Mouse (Mus musculus) hindbrain, embryonic 12.5 days (tissue): ENCODE measurements at regions not wholly inside any gene's neighbourhood (a gene's known extent, or its start where the extent isn't known, plus 50 kb on each side); places are given as distances from the start of the nearest gene placed in this dataset.

Source experiments
- ATAC-seq: fragments of 200-750 bp; cut with Nextera tagmentation; 2 replicates; pipeline ENCODE4 v1.8.0; 2017; ENCODE audit warnings: moderate TSS enrichment; ENCODE audit not compliant: low FRiP score
- H3K27ac ChIP-seq: fragments of 300-500 bp; sonication (generic); 2 replicates; pipeline ENCODE4 v1.5.1; 2016; ENCODE audit warnings: mild to moderate bottlenecking
- H3K27me3 ChIP-seq: fragments of 300-500 bp; sonication (generic); 2 replicates; pipeline ENCODE4 v1.6.1; 2016; ENCODE audit warnings: mild to moderate bottlenecking
- H3K36me3 ChIP-seq: fragments of 300-500 bp; sonication (generic); 2 replicates; pipeline ENCODE4 v1.6.1; 2016; ENCODE audit warnings: mild to moderate bottlenecking
- H3K4me1 ChIP-seq: fragments of 300-500 bp; sonication (generic); 2 replicates; pipeline ENCODE4 v1.6.1; 2016
- H3K4me2 ChIP-seq: fragments of 300-500 bp; sonication (generic); replicated peaks from 2 replicates; pipeline ENCODE4 v1.6.1; 2016; ENCODE audit warnings: mild to moderate bottlenecking
- H3K4me3 ChIP-seq: fragments of 300-500 bp; sonication (generic); 2 replicates; pipeline ENCODE4 v1.5.1; 2016; ENCODE audit warnings: mild to moderate bottlenecking
- H3K9ac ChIP-seq: fragments of 300-500 bp; sonication (generic); 2 replicates; pipeline ENCODE4 v1.6.1; 2016; ENCODE audit warnings: mild to moderate bottlenecking, moderate library complexity
- H3K9me3 ChIP-seq: fragments of 300-500 bp; sonication (generic); replicated peaks from 2 replicates; pipeline ENCODE4 v1.6.1; 2016; ENCODE audit warnings: mild to moderate bottlenecking
- WGBS: fragments of 180-500 bp; shearing (Covaris S2); methylation state at CpG from one replicate; pipeline ENCODE4 v1.1.7; 2016; 5-methylcytosine and 5-hydroxymethylcytosine counted together

GRCm38 (mm10) chr4:33745180-33745579, 179.2 kb upstream of the Cnr1 start:
- no peaks in the 10 kb centered on the region for H3K36me3 ChIP-seq
- H3K4me1 ChIP-seq, result no peaks in the 10 kb centered on the region
- no peaks in the 10 kb centered on the region for H3K27me3 ChIP-seq
- H3K9me3 ChIP-seq, result no peaks in the 10 kb centered on the region
- WGBS, result 84% methylated on average over 3 of the region's 3 CpGs
- no peak overlapping the region for H3K27ac ChIP-seq
- ATAC-seq, result no peak
- H3K9ac ChIP-seq, result no peak overlapping the region
- H3K4me3 ChIP-seq, result no peak overlapping the region
- no peak overlapping the region for H3K4me2 ChIP-seq

- H3K27me3 ChIP-seq, result no peaks in the 10 kb centered on the region
- no peak overlapping the region for H3K9ac ChIP-seq
- H3K9me3 ChIP-seq, result no peaks in the 10 kb centered on the region
- no peaks in the 10 kb centered on the region for H3K4me1 ChIP-seq
- ATAC-seq, result no peak
- no peaks in the 10 kb centered on the region for H3K36me3 ChIP-seq
- 85% methylated on average over 5 of the region's 5 CpGs for WGBS
- H3K27ac ChIP-seq, result no peak overlapping the region
- H3K4me3 ChIP-seq, result no peak overlapping the region
- no peak overlapping the region for H3K4me2 ChIP-seq
Measured at GRCm38 (mm10) chr4:33747316-33747895, 177.0 kb upstream of the Cnr1 start.

- H3K36me3 ChIP-seq, result no peaks in the 10 kb centered on the region
- 37% methylated on average over 2 of the region's 2 CpGs for WGBS
- no peak overlapping the region for H3K27ac ChIP-seq
- no peak for ATAC-seq
- no peak overlapping the region for H3K9ac ChIP-seq
- no peaks in the 10 kb centered on the region for H3K4me1 ChIP-seq
- no peak overlapping the region for H3K4me2 ChIP-seq
- H3K4me3 ChIP-seq, result no peak overlapping the region
- H3K27me3 ChIP-seq, result no peaks in the 10 kb centered on the region
- no peaks in the 10 kb centered on the region for H3K9me3 ChIP-seq
Measured at GRCm38 (mm10) chr4:33767721-33768120, 156.7 kb upstream of the Cnr1 start.

- H3K4me2 ChIP-seq, result no peak overlapping the region
- WGBS, result 94% methylated on average over 4 of the region's 4 CpGs
- no peaks in the 10 kb centered on the region for H3K36me3 ChIP-seq
- H3K9ac ChIP-seq, result no peak overlapping the region
- H3K9me3 ChIP-seq, result no peaks in the 10 kb centered on the region
- no peaks in the 10 kb centered on the region for H3K4me1 ChIP-seq
- H3K27me3 ChIP-seq, result no peaks in the 10 kb centered on the region
- no peak overlapping the region for H3K4me3 ChIP-seq
- H3K27ac ChIP-seq, result no peak overlapping the region
- ATAC-seq, result no peak
Measured at GRCm38 (mm10) chr4:33786027-33786426, 138.4 kb upstream of the Cnr1 start.

GRCm38 (mm10) chr4:33786958-33787357, 137.4 kb upstream of the Cnr1 start:
- Histone ChIP-seq H3K4me1 (no peaks in the 10 kb centered on the region), H3K4me3 (no peak overlapping the region), H3K27ac (no peak overlapping the region), H3K9me3 (no peaks in the 10 kb centered on the region), H3K27me3 (no peaks in the 10 kb centered on the region), H3K36me3 (no peaks in the 10 kb centered on the region), H3K4me2 (no peak overlapping the region), H3K9ac (no peak overlapping the region)
- 92% methylated on average over 4 of the region's 4 CpGs for WGBS
- no peak for ATAC-seq

DNA sequence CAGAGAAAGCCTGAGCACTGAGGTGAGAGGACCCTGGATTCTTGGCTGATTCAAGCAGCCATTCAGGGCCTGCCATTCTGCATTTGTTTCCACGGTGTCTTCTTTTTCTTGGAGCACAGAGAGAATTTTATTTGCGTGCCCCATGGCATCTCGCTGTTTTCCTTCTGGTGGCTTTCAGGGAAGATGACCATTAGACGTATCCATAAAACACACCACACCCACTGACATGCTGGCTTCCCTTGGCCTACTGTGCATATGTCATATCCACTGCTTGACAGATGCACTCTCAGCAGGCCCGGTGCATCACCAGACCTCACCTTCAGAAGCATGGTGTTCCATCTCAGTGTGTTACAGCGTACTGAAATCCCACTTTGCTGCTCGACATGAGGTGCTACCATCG, 131.0 kb upstream of the Cnr1 start:
- no peaks in the 10 kb centered on the region for H3K36me3 ChIP-seq
- WGBS, result 91% methylated on average over 8 of the region's 8 CpGs
- H3K4me1 ChIP-seq, result no peaks in the 10 kb centered on the region
- H3K9me3 ChIP-seq, result no peaks in the 10 kb centered on the region
- H3K27ac ChIP-seq, result no peak overlapping the region
- H3K27me3 ChIP-seq, result no peaks in the 10 kb centered on the region
- ATAC-seq, result no peak
- no peak overlapping the region for H3K9ac ChIP-seq
- H3K4me2 ChIP-seq, result no peak overlapping the region
- no peak overlapping the region for H3K4me3 ChIP-seq

DNA sequence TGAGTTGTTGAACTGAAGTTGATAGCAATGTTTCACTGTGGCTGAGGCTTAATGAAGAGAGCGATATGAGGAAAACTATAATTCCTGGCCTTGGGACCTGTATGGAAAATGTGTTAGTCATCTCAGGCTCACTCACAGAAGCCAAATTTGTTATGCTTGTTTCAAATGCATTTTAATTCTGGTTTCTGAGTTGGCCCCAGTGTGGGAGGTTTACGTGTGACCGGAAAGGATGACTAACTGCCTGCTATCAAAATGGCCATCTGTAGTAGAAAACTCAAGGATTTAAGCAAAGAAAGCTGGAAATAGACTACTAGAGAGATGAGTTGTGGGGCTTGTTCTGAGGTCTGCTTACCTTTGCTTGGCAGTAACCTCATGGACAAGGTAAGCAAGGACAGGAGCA, 128.9 kb upstream of the Cnr1 start:
- Histone ChIP-seq H3K27me3 (no peaks in the 10 kb centered on the region), H3K4me1 (no peaks in the 10 kb centered on the region), H3K9ac (no peak overlapping the region), H3K9me3 (no peaks in the 10 kb centered on the region), H3K4me2 (no peak overlapping the region), H3K27ac (no peak overlapping the region), H3K36me3 (no peaks in the 10 kb centered on the region), H3K4me3 (no peak overlapping the region)
- WGBS, result 98% methylated on average over 3 of the region's 3 CpGs
- no peak for ATAC-seq

DNA sequence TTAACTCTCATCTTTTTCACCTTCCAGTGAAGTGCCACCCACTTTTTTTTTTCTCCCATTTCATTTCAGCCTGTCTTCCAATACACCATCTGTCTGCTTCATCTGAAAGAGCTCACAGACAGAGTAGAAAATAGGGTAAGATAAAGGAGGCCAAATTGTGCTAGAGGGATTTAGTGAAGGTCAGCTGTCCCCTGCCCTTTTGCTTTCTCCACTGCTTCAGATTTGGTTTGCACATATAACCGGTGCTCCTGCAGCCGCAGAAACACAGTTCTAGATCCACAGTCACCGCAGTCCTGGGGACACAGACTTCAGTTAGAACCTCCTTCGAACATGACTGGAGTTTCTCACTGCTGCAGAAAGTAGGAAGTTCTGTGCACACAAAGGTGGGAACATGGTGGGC, 126.4 kb upstream of the Cnr1 start:
- Histone ChIP-seq H3K27ac (no peak overlapping the region), H3K36me3 (no peaks in the 10 kb centered on the region), H3K4me2 (no peak overlapping the region), H3K4me1 (no peaks in the 10 kb centered on the region), H3K27me3 (no peaks in the 10 kb centered on the region), H3K4me3 (no peak overlapping the region), H3K9me3 (no peaks in the 10 kb centered on the region), H3K9ac (no peak overlapping the region)
- 91% methylated on average over 4 of the region's 4 CpGs for WGBS
- no peak for ATAC-seq

DNA sequence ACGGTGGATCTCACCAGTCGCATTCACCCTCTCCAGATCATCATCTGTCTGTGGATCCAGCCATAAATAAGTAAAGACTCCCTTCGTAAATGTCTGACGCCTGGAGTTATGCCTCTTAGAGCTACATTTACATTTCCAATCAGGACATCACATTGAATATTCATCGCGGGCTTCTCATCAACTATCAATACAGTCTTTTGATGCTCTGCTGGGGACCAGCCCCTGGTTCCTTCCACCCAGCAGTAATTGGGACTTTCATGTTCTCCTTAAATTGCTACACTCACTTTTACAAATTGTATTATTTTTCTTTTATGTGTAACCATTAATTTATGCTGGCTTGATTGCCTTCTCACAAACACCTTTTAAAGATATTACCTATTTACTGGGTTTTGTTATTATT, 125.7 kb upstream of the Cnr1 start:
- 69% methylated on average over 6 of the region's 6 CpGs for WGBS
- ATAC-seq, result no peak
- no peaks in the 10 kb centered on the region for H3K4me1 ChIP-seq
- H3K9ac ChIP-seq, result no peak overlapping the region
- H3K4me3 ChIP-seq, result no peak overlapping the region
- H3K36me3 ChIP-seq, result no peaks in the 10 kb centered on the region
- no peak overlapping the region for H3K4me2 ChIP-seq
- H3K9me3 ChIP-seq, result no peaks in the 10 kb centered on the region
- no peaks in the 10 kb centered on the region for H3K27me3 ChIP-seq
- H3K27ac ChIP-seq, result no peak overlapping the region

DNA sequence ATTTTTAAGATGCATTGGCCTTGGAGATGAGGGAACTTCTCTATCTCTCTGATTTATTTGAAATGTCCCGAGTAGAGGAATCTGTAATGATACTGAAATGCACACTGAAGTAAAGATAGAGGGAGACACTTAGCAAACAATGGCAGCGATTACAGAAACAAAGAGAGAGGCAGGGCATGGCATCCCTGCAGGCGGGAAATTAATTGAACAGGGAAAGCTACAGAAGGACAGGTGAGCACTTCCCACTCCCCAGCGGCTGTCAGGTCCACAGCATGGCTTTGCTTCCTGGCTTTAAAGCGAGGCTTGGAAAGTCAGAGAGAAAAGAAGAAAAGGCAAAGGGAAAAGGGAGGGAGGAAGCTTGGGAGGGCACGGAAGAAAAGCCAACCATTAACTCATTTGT, 125.3 kb upstream of the Cnr1 start:
- no peaks in the 10 kb centered on the region for H3K4me1 ChIP-seq
- no peaks in the 10 kb centered on the region for H3K9me3 ChIP-seq
- H3K9ac ChIP-seq, result no peak overlapping the region
- no peak overlapping the region for H3K4me3 ChIP-seq
- no peaks in the 10 kb centered on the region for H3K27me3 ChIP-seq
- no peaks in the 10 kb centered on the region for H3K36me3 ChIP-seq
- H3K4me2 ChIP-seq, result 0 out of 2 replicates have a peak overlapping the region, but pooled peaks have one; percentile 6
- no peak for ATAC-seq
- 0 out of 2 replicates have a peak overlapping the region, but pooled peaks have one; percentile 30 for H3K27ac ChIP-seq
- 43% methylated on average over 6 of the region's 6 CpGs for WGBS

DNA sequence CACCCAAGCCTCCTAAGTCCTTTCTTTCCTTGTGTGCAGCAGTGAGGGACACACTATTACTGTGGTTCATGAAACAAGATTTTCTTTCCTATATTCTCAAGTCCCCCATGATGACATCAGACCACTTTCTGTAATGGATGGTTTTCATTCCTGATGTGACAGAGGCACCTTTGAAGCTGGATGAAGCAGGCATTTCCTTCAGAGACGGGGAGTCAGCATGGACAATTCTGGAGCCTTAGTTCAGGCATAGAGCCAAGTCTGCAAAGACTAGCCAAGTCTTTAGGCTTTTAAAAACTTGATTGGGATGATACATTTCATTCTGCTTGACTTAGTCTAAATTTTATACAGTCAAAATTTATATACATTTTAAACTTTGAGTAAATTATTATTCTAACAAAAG, 124.6 kb upstream of the Cnr1 start:
- H3K36me3 ChIP-seq, result no peaks in the 10 kb centered on the region
- H3K9ac ChIP-seq, result no peak overlapping the region
- ATAC-seq, result no peak
- no peaks in the 10 kb centered on the region for H3K4me1 ChIP-seq
- no peaks in the 10 kb centered on the region for H3K9me3 ChIP-seq
- no peak overlapping the region for H3K4me2 ChIP-seq
- H3K27me3 ChIP-seq, result no peaks in the 10 kb centered on the region
- H3K27ac ChIP-seq, result no peak overlapping the region
- H3K4me3 ChIP-seq, result no peak overlapping the region
- 57% methylated on average over 1 of the region's 1 CpGs for WGBS

DNA sequence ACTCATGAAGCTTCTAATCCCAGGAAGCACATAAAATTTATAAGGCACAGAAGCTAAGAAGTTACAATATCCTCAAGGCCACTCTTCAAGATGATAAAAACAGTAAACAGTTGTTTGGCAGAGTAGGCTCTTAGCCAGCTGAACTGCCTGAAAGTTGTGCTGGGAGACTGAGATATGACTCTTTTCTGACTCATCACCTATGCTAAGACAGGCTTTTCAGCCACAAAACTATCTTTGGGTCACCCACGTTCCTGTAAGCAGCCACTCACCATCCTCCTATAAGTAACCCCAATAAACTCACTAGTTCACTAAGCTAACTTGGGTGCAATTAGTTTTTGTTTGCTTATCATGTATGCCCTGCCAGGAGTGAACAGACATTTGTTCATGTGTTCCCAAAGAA, 112.1 kb upstream of the Cnr1 start:
- Histone ChIP-seq H3K36me3 (no peaks in the 10 kb centered on the region), H3K27ac (no peak overlapping the region), H3K4me2 (no peak overlapping the region), H3K4me3 (no peak overlapping the region), H3K4me1 (no peaks in the 10 kb centered on the region), H3K9me3 (no peaks in the 10 kb centered on the region), H3K9ac (no peak overlapping the region), H3K27me3 (no peaks in the 10 kb centered on the region)
- WGBS, result 97% methylated on average over 1 of the region's 1 CpGs
- ATAC-seq, result no peak

GRCm38 (mm10) chr4:33823850-33824249, 100.5 kb upstream of the Cnr1 start:
- 0 out of 2 replicates have a peak, but pooled peaks have one; percentile 26 for ATAC-seq
- no peak overlapping the region for H3K4me3 ChIP-seq
- H3K9me3 ChIP-seq, result no peaks in the 10 kb centered on the region
- peak overlapping the region; percentile 12; the same call in 1 of the 2 replicates for H3K27ac ChIP-seq
- no peak overlapping the region for H3K9ac ChIP-seq
- H3K4me2 ChIP-seq, result no peak overlapping the region
- WGBS, result 1% methylated on average over 5 of the region's 5 CpGs
- no peaks in the 10 kb centered on the region for H3K36me3 ChIP-seq
- H3K4me1 ChIP-seq, result peaks cover 5% of the 10 kb centered on the region
- H3K27me3 ChIP-seq, result no peaks in the 10 kb centered on the region
